Mouse (Mus musculus): Measurements from ENCODE around the gene Myo18a. TPM values are rescaled to one million over a fixed set of nuclear protein-coding genes. Genes with fewer than 3 reads are reported as not detected.
A peak's percentile ranks its signal among the peaks of the same experiment; 100 is the strongest.

Myo18a gene
- polyA plus RNA-seq, 1 experiment from 2014 or later = 16.0 TPM

DNA sequence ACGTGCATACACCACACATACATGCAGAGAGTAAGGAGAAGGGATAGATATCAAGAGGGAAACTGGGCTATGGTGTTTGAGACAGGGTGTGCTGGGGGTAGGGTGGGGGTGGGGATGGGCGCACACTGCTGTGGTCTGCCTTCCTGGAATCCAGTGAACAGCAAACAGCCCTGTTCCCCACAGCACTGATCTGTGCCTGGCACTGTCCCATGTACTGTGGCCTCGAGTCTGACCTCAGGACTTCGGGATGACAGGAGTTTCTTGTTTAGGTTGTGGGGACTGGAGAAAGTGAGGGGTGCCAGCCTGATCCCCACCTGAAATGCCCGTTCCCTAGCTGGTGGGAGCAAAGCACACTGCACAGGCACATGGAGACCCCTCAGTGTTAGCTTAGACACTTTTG, 24.7 kb downstream of the Myo18a start, which contains the start of gene Gm10277:
TSS of gene Gm10277 (minus strand) at position 41 of the 400 bp plus-strand sequence.
- Histone ChIP-seq H3K4me2 (ENCODE audit: low read depth, low read length) (no peak within 1 kb of the TSS), H3K4me3 (ENCODE audit: low read depth, low read length) (no peak within 1 kb of the TSS)

DNA sequence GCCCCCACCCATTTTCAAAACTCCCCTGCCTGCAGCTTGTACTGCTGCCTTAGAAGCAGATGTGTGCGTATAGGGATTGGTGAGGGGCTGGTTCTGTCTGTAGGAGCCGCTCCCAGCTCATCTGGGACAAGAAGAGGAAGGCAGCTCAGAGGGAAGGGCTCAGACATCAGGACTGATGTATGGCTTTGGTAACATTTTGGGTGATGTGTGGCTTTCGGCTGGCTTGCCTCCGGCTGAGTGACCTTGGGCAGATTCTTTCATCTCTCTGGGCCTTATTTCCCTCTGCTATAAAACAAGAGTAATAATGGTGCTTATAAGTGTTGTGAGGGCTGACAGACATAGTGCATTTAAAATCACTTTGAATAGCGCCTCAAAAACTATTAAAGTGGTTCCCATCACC, 26.5 kb downstream of the Myo18a start:
- H3K4me3 ChIP-seq (ENCODE audit: low read depth, low read length) = no peak overlapping the region
- H3K9me3 ChIP-seq (replicated peaks; ENCODE audit: control insufficient read depth, low read length) = no peaks in the 10 kb centered on the region
- H3K36me3 ChIP-seq (ENCODE audit: control insufficient read depth, insufficient read depth) = no peaks in the 10 kb centered on the region
- H3K4me1 ChIP-seq (ENCODE audit: control insufficient read depth, low read depth, low read length) = peaks cover 72% of the 10 kb centered on the region
- 0 out of 2 replicates have a peak overlapping the region, but pooled peaks have one; percentile 20 for H3K27ac ChIP-seq (ENCODE audit: low read length)
- ATAC-seq (ENCODE audit: low read depth) = no peak
- H3K27me3 ChIP-seq (ENCODE audit: control insufficient read depth, insufficient read depth, low read depth, low read length) = no peaks in the 10 kb centered on the region
- no peak overlapping the region for H3K9ac ChIP-seq (ENCODE audit: low read depth, low read length)
- no peak overlapping the region for H3K4me2 ChIP-seq (ENCODE audit: low read depth, low read length)
- 74% methylated on average over 5 of the region's 5 CpGs for WGBS (ENCODE audit: insufficient replicate concordance)

More for the DNA sequence above, 24.7 kb downstream of the Myo18a start, which contains the start of gene Gm10277:
- peaks cover 83% of the 10 kb centered on the region for H3K4me1 ChIP-seq (ENCODE audit: control insufficient read depth, low read depth, low read length)
- ATAC-seq (ENCODE audit: low read depth) = no peak; the same call in 1 of the 2 replicates
- WGBS (ENCODE audit: insufficient replicate concordance) = 31% methylated on average over 5 of the region's 5 CpGs
- no peaks in the 10 kb centered on the region for H3K9me3 ChIP-seq (replicated peaks; ENCODE audit: control insufficient read depth, low read length)
- no peaks in the 10 kb centered on the region for H3K36me3 ChIP-seq (ENCODE audit: control insufficient read depth, insufficient read depth)
- no peak within 1 kb of the TSS for H3K9ac ChIP-seq (ENCODE audit: low read depth, low read length)
- peak within 1 kb of the TSS; percentile 93 for H3K27ac ChIP-seq (ENCODE audit: low read length)
- H3K27me3 ChIP-seq (ENCODE audit: control insufficient read depth, insufficient read depth, low read depth, low read length) = no peaks in the 10 kb centered on the region

DNA sequence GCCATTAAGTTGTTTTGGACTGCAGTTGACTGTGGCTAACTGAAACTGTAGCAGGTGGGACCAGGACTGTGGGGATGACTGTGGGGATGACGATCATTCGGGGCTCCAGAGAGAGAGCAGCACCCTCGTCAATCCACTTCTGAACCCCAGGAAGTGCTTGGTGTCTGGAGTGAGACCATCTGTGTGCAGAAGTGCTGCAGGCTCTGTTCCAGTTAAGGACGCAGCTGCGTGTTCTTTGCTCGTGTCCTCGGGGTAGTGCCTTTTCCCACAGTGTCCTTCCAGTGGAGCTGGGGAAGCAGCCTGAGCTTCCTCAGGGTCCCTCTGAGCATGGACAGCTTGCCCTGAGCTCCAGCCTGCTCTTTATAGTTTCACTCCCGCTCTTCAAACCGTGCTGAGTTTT, 27.2 kb downstream of the Myo18a start:
- H3K27ac ChIP-seq (ENCODE audit: low read length) = peak overlapping the region; percentile 85
- no peak overlapping the region for H3K4me2 ChIP-seq (ENCODE audit: low read depth, low read length)
- H3K36me3 ChIP-seq (ENCODE audit: control insufficient read depth, insufficient read depth) = peaks cover under 1% of the 10 kb centered on the region; the same call in 1 of the 2 replicates
- WGBS (ENCODE audit: insufficient replicate concordance) = 17% methylated on average over 9 of the region's 9 CpGs
- H3K27me3 ChIP-seq (ENCODE audit: control insufficient read depth, insufficient read depth, low read depth, low read length) = no peaks in the 10 kb centered on the region
- H3K9ac ChIP-seq (ENCODE audit: low read depth, low read length) = peak overlapping the region; percentile 50
- ATAC-seq (ENCODE audit: low read depth) = no peak
- peak overlapping the region; percentile 11; the same call in 1 of the 2 replicates for H3K4me3 ChIP-seq (ENCODE audit: low read depth, low read length)
- H3K4me1 ChIP-seq (ENCODE audit: control insufficient read depth, low read depth, low read length) = peaks cover 64% of the 10 kb centered on the region
- H3K9me3 ChIP-seq (replicated peaks; ENCODE audit: control insufficient read depth, low read length) = no peaks in the 10 kb centered on the region

DNA sequence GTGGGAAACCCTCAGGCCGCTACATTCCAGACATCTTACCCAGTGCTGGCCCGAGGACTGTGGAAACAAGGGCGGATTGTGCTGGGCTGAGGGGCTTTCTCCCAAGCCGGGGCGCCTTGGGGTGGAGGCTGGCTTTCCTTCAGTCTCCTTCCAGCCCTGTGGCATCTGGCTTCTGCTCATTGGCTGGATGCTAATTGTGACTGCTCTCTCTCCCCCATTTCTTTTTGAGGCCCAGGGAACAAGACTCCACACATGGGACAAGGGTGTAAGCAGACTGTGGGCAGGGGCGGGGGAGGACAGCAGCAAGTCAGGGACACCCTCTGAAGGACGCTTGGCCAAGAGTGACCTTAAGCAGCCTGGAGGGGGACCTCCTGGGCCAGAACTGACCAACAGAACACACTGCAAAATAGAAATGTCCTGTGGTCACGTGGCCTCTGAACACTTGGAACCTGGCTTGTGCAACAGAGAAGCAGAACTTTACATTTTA, 28.2 kb downstream of the Myo18a start:
- Histone ChIP-seq H3K4me2 (ENCODE audit: low read depth, low read length) (peak overlapping the region; percentile 25; the same call in 1 of the 2 replicates), H3K9ac (ENCODE audit: low read depth, low read length) (peak overlapping the region; percentile 50), H3K27me3 (ENCODE audit: control insufficient read depth, insufficient read depth, low read depth, low read length) (no peaks in the 10 kb centered on the region), H3K27ac (ENCODE audit: low read length) (peak overlapping the region; percentile 85), H3K36me3 (ENCODE audit: control insufficient read depth, insufficient read depth) (peaks cover 2% of the 10 kb centered on the region; the same call in 1 of the 2 replicates), H3K4me3 (ENCODE audit: low read depth, low read length) (no peak overlapping the region), H3K4me1 (ENCODE audit: control insufficient read depth, low read depth, low read length) (peaks cover 54% of the 10 kb centered on the region), H3K9me3 (replicated peaks; ENCODE audit: control insufficient read depth, low read length) (no peaks in the 10 kb centered on the region)
- WGBS (ENCODE audit: insufficient replicate concordance) = 36% methylated on average over 8 of the region's 8 CpGs
- ATAC-seq (ENCODE audit: low read depth) = no peak

DNA sequence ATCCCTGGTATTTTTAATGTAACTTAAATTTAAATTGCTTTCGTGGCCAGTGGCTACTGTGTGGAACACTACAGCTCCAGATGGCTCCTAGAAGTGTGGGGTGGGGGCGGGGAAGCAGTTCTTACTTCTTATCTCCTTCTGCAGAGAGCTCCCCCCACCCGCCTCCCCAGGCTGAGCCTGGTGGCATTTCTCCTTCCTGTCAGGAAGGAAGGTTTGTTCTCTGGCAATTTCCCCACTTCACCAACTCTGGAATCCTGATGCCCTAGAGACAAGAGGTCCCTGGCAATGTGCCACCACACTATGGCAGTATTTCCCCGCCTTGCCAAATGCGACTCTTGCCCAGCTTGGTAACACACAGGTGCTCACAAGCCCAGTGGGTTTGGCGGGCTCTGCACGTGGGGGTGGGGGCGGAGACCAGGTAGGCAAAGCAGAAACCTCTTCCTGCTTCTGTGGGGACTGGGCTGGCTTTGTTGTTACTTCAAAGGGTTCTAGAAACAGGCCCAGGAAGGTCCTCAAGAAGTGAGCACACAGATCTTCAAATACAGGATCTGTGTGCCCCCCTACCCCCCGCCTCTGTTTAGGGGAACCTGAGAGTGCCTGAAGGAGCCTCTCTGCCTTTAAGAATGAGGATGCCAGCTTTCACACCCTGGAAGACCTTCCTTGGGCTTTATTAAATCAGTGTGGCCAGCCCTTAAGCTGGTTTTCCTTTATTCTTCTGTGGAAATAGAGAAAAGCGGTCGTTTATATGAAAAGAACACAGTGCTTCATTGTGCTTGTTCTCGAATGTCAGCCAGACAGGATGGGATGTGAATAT, 28.9 kb downstream of the Myo18a start:
- peaks cover 2% of the 10 kb centered on the region; the same call in 1 of the 2 replicates for H3K36me3 ChIP-seq (ENCODE audit: control insufficient read depth, insufficient read depth)
- H3K4me3 ChIP-seq (ENCODE audit: low read depth, low read length) = no peak overlapping the region
- peak overlapping the region; percentile 50 for H3K9ac ChIP-seq (ENCODE audit: low read depth, low read length)
- ATAC-seq (ENCODE audit: low read depth) = peak; percentile 56
- H3K27me3 ChIP-seq (ENCODE audit: control insufficient read depth, insufficient read depth, low read depth, low read length) = no peaks in the 10 kb centered on the region
- WGBS (ENCODE audit: insufficient replicate concordance) = 19% methylated on average over 12 of the region's 12 CpGs
- peaks cover 49% of the 10 kb centered on the region for H3K4me1 ChIP-seq (ENCODE audit: control insufficient read depth, low read depth, low read length)
- H3K9me3 ChIP-seq (replicated peaks; ENCODE audit: control insufficient read depth, low read length) = no peaks in the 10 kb centered on the region
- H3K27ac ChIP-seq (ENCODE audit: low read length) = peak overlapping the region; percentile 27; the same call in 1 of the 2 replicates
- peak overlapping the region; percentile 25; the same call in 1 of the 2 replicates for H3K4me2 ChIP-seq (ENCODE audit: low read depth, low read length)

DNA sequence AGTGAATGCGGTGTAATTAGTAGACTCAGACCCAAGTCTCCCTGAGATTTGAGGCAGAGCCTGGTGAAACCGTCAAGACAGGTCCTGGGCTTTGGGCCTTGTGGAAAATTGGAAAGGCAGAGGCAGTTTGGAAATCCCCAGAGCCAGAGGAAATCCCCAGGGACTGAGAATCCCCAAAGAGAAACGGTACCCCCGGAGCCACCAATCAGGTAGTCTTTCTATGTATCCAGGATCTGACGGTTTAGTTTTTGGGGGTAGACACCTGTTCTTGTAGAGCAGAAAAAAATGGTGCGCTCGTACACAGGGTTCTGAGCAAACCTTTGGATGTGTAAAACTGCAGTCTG, 29.5 kb downstream of the Myo18a start:
- Histone ChIP-seq H3K4me3 (ENCODE audit: low read depth, low read length) (no peak overlapping the region), H3K9ac (ENCODE audit: low read depth, low read length) (no peak overlapping the region), H3K27ac (ENCODE audit: low read length) (0 out of 2 replicates have a peak overlapping the region, but pooled peaks have one; percentile 27), H3K4me1 (ENCODE audit: control insufficient read depth, low read depth, low read length) (peaks cover 44% of the 10 kb centered on the region), H3K36me3 (ENCODE audit: control insufficient read depth, insufficient read depth) (peaks cover 2% of the 10 kb centered on the region; the same call in 1 of the 2 replicates), H3K9me3 (replicated peaks; ENCODE audit: control insufficient read depth, low read length) (no peaks in the 10 kb centered on the region), H3K4me2 (ENCODE audit: low read depth, low read length) (peak overlapping the region; percentile 48; the same call in 1 of the 2 replicates), H3K27me3 (ENCODE audit: control insufficient read depth, insufficient read depth, low read depth, low read length) (no peaks in the 10 kb centered on the region)
- 69% methylated on average over 7 of the region's 7 CpGs for WGBS (ENCODE audit: insufficient replicate concordance)
- ATAC-seq (ENCODE audit: low read depth) = no peak

DNA sequence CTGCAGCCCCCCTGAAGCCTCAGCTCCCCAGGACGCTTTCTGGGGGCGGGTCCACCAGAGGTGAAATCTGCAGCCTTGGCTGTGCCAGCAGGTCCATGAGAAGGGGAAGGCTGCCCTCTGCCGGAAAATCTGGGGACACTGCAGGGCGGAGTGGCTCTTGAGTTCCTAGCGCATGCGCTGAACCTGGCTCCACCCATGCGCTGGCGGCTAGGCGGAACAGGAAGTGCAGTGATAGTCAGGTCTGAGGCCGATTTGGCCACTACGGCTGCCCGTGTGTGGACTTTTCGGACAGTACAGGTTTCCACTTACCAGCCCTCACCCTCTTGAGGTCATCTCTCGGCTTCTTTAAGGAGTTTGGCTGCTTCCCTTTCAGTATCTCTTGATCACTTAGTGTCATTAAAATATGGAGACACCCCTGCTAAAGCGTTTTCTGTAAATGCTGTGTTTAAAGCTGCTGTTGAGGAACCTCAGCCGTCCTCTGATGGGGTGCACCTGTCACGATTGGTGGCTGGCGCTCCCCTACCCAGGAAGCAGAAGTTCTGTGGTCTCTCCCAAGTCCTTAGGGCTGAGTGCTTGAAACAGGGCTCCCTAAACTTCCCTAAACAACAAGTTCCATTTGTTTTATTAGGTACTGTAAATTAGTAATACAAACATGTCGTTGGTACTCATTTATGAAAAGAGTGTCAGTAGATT, 30.3 kb downstream of the Myo18a start:
- Histone ChIP-seq H3K9ac (ENCODE audit: low read depth, low read length) (peak overlapping the region; percentile 76), H3K27me3 (ENCODE audit: control insufficient read depth, insufficient read depth, low read depth, low read length) (no peaks in the 10 kb centered on the region), H3K4me3 (ENCODE audit: low read depth, low read length) (peak overlapping the region; percentile 66), H3K4me1 (ENCODE audit: control insufficient read depth, low read depth, low read length) (peaks cover 40% of the 10 kb centered on the region), H3K27ac (ENCODE audit: low read length) (peak overlapping the region; percentile 86), H3K36me3 (ENCODE audit: control insufficient read depth, insufficient read depth) (peaks cover 2% of the 10 kb centered on the region; the same call in 1 of the 2 replicates), H3K9me3 (replicated peaks; ENCODE audit: control insufficient read depth, low read length) (no peaks in the 10 kb centered on the region), H3K4me2 (ENCODE audit: low read depth, low read length) (peak overlapping the region; percentile 84)
- ATAC-seq (ENCODE audit: low read depth) = peak; percentile 87
- WGBS (ENCODE audit: insufficient replicate concordance) = 2% methylated on average over 19 of the region's 19 CpGs

DNA sequence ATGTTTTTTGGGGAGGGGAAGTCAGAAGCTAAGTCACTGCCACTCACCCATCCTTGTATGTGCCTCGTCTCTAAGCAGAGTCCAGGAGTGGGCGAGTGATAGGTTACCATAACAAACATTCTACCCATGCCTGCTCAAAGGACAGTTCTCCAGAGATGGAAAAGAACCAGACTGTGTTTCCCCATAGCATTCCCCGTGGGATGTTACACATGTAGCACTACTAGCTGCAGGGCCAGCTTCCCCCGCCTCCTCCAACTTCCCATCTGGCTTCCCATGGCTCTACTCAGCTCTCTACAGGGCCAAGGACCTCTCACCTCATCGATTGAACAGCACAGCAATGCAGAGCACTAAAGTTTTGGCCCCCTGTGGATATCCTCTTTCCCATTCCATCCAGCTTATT, 32.2 kb downstream of the Myo18a start:
- Histone ChIP-seq H3K27ac (ENCODE audit: low read length) (no peak overlapping the region), H3K4me3 (ENCODE audit: low read depth, low read length) (no peak overlapping the region), H3K4me1 (ENCODE audit: control insufficient read depth, low read depth, low read length) (peaks cover 32% of the 10 kb centered on the region), H3K4me2 (ENCODE audit: low read depth, low read length) (no peak overlapping the region), H3K9ac (ENCODE audit: low read depth, low read length) (no peak overlapping the region), H3K27me3 (ENCODE audit: control insufficient read depth, insufficient read depth, low read depth, low read length) (no peaks in the 10 kb centered on the region), H3K9me3 (replicated peaks; ENCODE audit: control insufficient read depth, low read length) (no peaks in the 10 kb centered on the region), H3K36me3 (ENCODE audit: control insufficient read depth, insufficient read depth) (peaks cover 2% of the 10 kb centered on the region; the same call in 1 of the 2 replicates)
- no peak for ATAC-seq (ENCODE audit: low read depth)
- 66% methylated on average over 5 of the region's 5 CpGs for WGBS (ENCODE audit: insufficient replicate concordance)
